Mouse (Mus musculus) heart, postnatal 25 days (tissue): ENCODE results near the gene Pim2. TPM values are rescaled to one million over a fixed set of nuclear protein-coding genes. Genes with fewer than 3 reads are reported as not detected.
A peak's percentile ranks its signal among the peaks of the same experiment; 100 is the strongest.

Experiments
- DNase-seq: peaks from one replicate; pipeline ENCODE4 v3.0.0; 2022; ENCODE audit warnings: low spot score
- intact Hi-C: fragments of 180-260 bp; cut with DNase I; formaldehyde crosslinking; loops from one replicate; pipeline ENCODE4 v1.15.1; 2025
- total RNA-seq, 2 experiments: library from RNA; stranded (reverse); gene quantifications; 2 replicates each; pipeline ENCODE4 v1.2.3; 2021

Pim2 gene
- 1 to 10 TPM; 2.2 to 3.1 TPM for total RNA-seq

GRCm38 (mm10) chrX:7878007-7878419, at the start of gene Pim2:
Pim2 (plus strand) TSS chrX:7878262.
- peak; percentile 61 for DNase-seq
- intact Hi-C loops: no loop called here

GRCm38 (mm10) chrX:7837146-7837545, 40.9 kb upstream of the Pim2 start:
- intact Hi-C loops: no loop called here
- no peak for DNase-seq

GRCm38 (mm10) chrX:7840842-7841162, 37.3 kb upstream of the Pim2 start:
- intact Hi-C loops: no loop called here
- no peak for DNase-seq

- DNase-seq: peak; percentile 91
- intact Hi-C loops: no loop called here
Observed at GRCm38 (mm10) chrX:7841163-7842162, 36.6 kb upstream of the Pim2 start, which contains the start of gene Otud5. Otud5 (plus strand) TSS chrX:7841364.

- intact Hi-C loops: no loop called here
- DNase-seq: no peak
Observed at GRCm38 (mm10) chrX:7842318-7842717, 35.7 kb upstream of the Pim2 start.

- DNase-seq: no peak
- intact Hi-C loops: no loop called here
Observed at GRCm38 (mm10) chrX:7847845-7848244, 30.2 kb upstream of the Pim2 start.

- no peak for DNase-seq
- intact Hi-C loops: loop anchor here (2.0 kb wide), 1 partner anchor 162 kb away; no protein-coding TSS in a partner anchor
Observed at GRCm38 (mm10) chrX:7854578-7854977, 23.5 kb upstream of the Pim2 start.

- DNase-seq: no peak
- intact Hi-C loops: loop anchor here (5.0 kb wide), 1 partner anchor 43 kb away; no protein-coding TSS in a partner anchor
Observed at GRCm38 (mm10) chrX:7859191-7859753, 18.8 kb upstream of the Pim2 start.

- intact Hi-C loops: no loop called here
- DNase-seq: no peak
Observed at GRCm38 (mm10) chrX:7863181-7863580, 14.9 kb upstream of the Pim2 start.

- DNase-seq: no peak
- intact Hi-C loops: no loop called here
Observed at GRCm38 (mm10) chrX:7864551-7864950, 13.5 kb upstream of the Pim2 start.

- DNase-seq: no peak
- intact Hi-C loops: no loop called here
Observed at GRCm38 (mm10) chrX:7865343-7865742, 12.7 kb upstream of the Pim2 start.

- DNase-seq: no peak
- intact Hi-C loops: no loop called here
Observed at GRCm38 (mm10) chrX:7865786-7866185, 12.3 kb upstream of the Pim2 start.

GRCm38 (mm10) chrX:7867141-7867540, 10.9 kb upstream of the Pim2 start:
- intact Hi-C loops: no loop called here
- no peak for DNase-seq

GRCm38 (mm10) chrX:7868506-7868905, 9.6 kb upstream of the Pim2 start:
- intact Hi-C loops: no loop called here
- no peak for DNase-seq

- DNase-seq: no peak
- intact Hi-C loops: no loop called here
Observed at GRCm38 (mm10) chrX:7869826-7870225, 8.2 kb upstream of the Pim2 start.

GRCm38 (mm10) chrX:7878495-7878894, 433 bp downstream of the Pim2 start:
- no peak for DNase-seq
- intact Hi-C loops: no loop called here

- DNase-seq: peak; percentile 20
- intact Hi-C loops: no loop called here
Observed at GRCm38 (mm10) chrX:7879819-7880218, 1.8 kb downstream of the Pim2 start.

GRCm38 (mm10) chrX:7883841-7884567, 5.9 kb downstream of the Pim2 start, which contains the start of gene Slc35a2:
Slc35a2 (plus strand) TSS chrX:7884028.
- DNase-seq: peak; percentile 84
- intact Hi-C loops: no loop called here

GRCm38 (mm10) chrX:7898211-7898610, 20.1 kb downstream of the Pim2 start:
- intact Hi-C loops: loop anchor here (10.0 kb wide), 1 partner anchor 177 kb away; the partner anchor contains the start of gene Suv39h1
- DNase-seq: no peak
